Mouse (Mus musculus) granulocyte monocyte progenitor cell, adult 5-6 weeks (primary cell): Measurements from ENCODE around the gene Gm17651. TPM values are rescaled to one million over a fixed set of nuclear protein-coding genes. Genes with fewer than 3 reads are reported as not detected.

Experiments used
- ATAC-seq: replicated peaks from 2 replicates; pipeline ENCODE4 v1.8.0; 2016; ENCODE audit warnings: mild to moderate bottlenecking, moderate TSS enrichment, inconsistent platforms; ENCODE audit not compliant: poor library complexity, severe bottlenecking
- total RNA-seq, 2 experiments: library from RNA; stranded (forward) in 1 of 2; stranded (reverse) in 1 of 2; fragments of 200-712, 200-1000 nt in 1 of 2; fragments of >200 nt in 1 of 2; fragmentation: Nextera tagmentation in 1 of 2; gene quantifications; 2 replicates each; pipeline ENCODE4 v1.2.3; 2014 to 2017

The Gm17651 gene
- not detected in 2 replicates for total RNA-seq (2014; fragmentation: Nextera tagmentation)
- total RNA-seq (2017), result not detected in 2 replicates

- no peak for ATAC-seq
Observed at GRCm38 (mm10) chr3:97674644-97675110, at the start of gene Gm17651. Gene Gm17651, minus strand, starts transcription at chr3:97674694.

GRCm38 (mm10) chr3:97719116-97719515 is 44.6 kb upstream of the Gm17651 start:
- no peak for ATAC-seq

GRCm38 (mm10) chr3:97715922-97716321 is 41.4 kb upstream of the Gm17651 start:
- ATAC-seq, result no peak

DNA sequence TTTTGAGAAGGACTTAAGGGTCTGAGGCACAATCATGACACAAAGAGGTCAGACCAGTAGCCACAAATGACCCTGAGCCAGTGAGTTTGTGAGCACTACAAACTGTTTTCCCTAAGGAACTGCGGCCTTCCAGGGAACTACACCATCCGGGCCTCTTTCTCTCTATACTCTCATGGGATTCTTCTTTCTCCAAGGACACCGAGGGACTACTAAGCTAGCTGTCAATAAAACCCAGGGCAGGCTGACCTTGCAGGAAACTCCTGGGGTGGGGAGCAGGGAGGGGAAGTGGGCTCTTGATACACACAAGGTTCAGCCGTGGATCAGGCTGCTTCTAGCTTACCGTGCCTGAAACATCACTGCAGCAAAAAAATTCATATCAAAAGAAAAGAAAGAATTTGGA is 36.4 kb upstream of the Gm17651 start:
- no peak for ATAC-seq

GRCm38 (mm10) chr3:97710134-97710533 is 35.6 kb upstream of the Gm17651 start:
- no peak for ATAC-seq

GRCm38 (mm10) chr3:97706561-97706960 is 32.1 kb upstream of the Gm17651 start:
- ATAC-seq, result no peak

GRCm38 (mm10) chr3:97705508-97705907 is 31.0 kb upstream of the Gm17651 start:
- no peak for ATAC-seq

DNA sequence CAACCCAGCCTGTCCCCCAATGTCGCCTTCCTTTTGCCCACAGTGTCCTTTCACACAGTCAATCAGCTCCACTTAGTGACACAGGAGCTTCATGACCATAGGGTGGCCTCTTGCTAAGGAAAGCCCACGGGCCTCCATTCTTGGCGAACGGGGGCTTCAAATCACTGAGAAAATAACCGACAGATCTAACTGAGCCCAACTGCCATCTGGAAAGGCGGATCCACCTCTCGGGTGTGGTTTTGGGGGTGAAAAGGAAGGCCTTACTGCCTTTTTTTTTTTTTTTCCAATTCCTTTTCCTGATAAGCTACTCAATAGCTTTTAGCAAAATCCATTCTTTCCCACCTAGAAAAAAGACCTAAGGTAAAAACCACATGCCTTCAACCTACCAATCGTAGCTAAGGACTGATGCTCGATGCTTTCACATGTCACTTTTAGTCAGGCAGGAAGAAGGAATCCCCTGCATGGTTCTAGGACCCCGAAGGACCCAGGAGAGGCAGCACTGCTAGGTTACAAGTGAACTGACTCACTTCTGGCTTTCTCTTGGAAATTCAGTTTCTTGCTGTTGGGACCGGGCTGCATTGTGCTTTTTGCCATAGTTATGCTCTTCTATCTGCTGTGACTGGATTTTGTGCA is 28.1 kb upstream of the Gm17651 start:
- ATAC-seq, result no peak

- no peak for ATAC-seq
Observed at GRCm38 (mm10) chr3:97701198-97701597, 26.7 kb upstream of the Gm17651 start.

GRCm38 (mm10) chr3:97699061-97699460 is 24.6 kb upstream of the Gm17651 start:
- no peak for ATAC-seq

DNA sequence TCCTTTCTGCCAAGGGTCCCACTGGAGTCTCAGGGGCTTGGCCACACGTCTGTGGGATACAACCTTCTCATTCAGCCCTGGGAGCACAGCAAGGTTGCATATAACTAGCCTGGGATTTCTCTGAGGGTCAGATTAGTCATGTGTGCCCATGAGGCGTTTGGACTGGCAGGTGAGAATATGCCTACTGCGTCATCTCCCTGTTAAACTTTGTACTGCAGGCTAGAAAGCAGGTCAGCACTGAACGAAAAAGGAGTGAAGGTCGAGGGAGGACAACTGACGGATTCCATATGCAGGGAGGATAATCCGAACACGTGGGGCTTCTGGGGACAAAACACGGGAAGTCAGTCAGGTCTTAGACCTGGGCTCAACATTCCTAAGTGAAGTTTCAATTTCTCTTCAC is 22.8 kb upstream of the Gm17651 start:
- ATAC-seq, result no peak

GRCm38 (mm10) chr3:97696866-97697265 is 22.4 kb upstream of the Gm17651 start:
- ATAC-seq, result no peak

GRCm38 (mm10) chr3:97693806-97694205 is 19.3 kb upstream of the Gm17651 start:
- no peak for ATAC-seq

GRCm38 (mm10) chr3:97691443-97692017 is 17.0 kb upstream of the Gm17651 start:
- no peak for ATAC-seq

- ATAC-seq, result no peak
Observed at GRCm38 (mm10) chr3:97690590-97690989, 16.1 kb upstream of the Gm17651 start.

DNA sequence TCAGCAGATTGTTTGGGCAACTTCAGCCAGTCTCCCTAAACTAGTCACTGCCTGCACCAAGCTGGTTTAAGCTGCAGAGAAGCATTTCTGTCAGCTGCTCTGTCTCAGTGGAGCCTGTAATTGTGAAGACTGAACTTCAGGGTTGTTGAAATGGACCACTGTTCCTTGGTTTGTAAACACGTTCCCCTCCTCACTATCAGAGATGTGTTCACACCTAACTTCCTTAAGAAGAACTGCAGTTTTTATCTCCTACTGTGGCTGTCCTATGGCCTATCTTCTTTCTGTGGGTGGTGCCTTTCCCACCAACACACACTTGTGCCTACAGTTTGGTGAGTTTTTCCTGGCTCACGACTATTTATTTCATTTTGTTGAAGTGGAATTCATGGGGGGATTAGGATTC is 14.8 kb upstream of the Gm17651 start:
- ATAC-seq, result no peak

DNA sequence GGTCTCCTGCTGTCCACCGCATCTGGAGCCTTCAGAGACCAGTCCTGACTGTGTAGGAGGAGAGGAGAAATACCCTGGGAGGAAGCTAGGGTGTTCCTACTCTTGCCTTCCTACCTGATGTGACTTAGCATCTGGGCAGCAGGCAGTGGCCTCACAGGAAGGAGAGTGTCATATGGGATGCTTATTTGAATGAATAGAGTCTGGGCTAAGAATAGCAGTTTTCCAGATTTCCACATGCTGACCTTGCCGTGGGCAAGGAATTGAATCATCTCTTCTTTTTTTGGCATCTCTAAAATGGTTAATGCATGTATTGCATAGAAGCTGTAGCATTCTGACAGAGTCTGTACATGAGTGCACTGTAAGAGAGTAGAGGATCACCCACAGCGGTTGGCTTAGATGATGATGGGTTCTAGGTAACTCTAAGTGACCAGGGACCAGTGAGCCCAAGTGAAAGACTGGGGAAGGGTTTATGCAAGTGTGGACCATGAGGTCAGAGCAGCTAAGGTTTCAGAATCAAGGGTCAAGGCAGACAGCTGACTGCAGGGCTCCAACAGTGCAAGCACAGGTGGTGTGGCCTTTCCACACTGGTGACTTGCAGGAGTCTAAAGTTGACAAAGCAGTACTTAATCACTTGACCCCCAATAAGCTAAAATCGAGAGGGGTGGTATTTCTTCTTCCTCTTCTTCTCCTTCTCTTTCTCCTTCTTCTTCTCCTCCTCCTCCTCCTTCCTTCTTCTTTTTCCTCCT is 12.1 kb upstream of the Gm17651 start:
- ATAC-seq, result no peak

DNA sequence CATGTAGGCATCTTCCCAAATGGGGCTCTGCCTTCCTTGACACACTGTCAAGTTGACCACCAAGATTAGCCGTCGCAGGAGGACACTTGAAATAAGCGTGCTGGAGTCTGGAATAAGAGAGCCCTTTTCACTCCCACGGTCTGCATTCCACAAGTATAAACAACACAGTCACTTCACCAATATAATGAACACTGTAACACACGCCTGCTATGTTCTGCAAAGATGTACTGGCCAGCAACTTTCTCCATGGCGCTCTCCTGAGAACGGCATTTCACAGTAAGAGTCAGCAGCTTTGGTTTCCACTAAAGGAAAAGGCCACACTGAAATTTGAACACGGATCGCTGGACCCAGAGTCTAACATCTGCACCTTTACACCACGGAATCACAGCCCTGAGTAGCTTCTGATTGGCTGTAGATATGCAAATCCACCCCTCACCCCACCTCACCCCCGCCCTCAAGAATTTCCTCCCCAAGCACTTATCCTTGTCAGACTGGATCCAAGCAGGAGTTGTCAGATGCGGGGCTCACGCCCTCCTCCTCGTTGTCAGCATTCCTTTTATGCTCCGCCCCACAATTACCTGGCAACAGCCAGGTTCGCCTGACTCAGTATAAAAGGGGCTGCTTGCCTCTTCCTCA is 9.2 kb upstream of the Gm17651 start:
- ATAC-seq, result no peak

DNA sequence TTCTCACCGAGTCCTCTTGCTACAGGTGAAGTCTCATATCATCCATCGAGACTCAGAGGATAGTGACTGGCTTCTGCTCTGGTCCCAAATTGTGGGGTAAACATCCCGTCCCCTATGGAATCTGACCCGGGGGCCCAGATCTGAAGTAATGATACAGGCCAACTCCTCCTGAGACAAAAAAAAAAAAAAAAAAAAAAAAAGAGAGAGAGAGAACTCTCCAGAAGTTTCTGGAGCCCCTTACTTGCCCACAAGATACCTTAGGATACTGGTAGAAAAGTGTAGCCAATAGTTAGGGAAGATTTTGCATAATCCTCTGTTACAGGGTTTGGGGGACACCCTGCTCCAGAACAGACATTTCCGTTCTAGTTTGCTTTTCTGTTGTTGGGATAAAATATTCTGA is 8.1 kb upstream of the Gm17651 start:
- ATAC-seq, result no peak

DNA sequence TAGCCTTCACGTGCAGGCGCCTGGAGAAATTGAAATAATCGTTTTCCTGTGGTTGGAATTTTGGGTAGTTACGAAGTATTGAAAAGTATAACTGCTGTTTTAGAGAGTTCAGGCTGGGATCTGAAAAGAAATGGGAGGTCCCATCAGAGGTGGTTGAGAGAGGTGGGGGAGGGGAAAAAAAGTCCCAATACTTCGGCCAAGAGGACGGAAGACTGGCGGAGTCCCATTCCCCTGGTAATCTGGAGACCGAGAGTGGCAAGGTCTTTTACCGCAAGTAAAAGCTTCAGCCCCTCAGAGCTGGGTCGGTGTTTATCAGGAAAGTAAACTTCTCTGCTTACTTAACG is 7.6 kb upstream of the Gm17651 start:
- ATAC-seq, result no peak
